Mouse (Mus musculus): ENCODE measurements around the gene Olfr49.
"Not testable (repeated sequence)": the region's sequence is repeated elsewhere in the genome, so short reads cannot be mapped to it uniquely, and the experiment has no call there.

Olfr49 gene

DNA sequence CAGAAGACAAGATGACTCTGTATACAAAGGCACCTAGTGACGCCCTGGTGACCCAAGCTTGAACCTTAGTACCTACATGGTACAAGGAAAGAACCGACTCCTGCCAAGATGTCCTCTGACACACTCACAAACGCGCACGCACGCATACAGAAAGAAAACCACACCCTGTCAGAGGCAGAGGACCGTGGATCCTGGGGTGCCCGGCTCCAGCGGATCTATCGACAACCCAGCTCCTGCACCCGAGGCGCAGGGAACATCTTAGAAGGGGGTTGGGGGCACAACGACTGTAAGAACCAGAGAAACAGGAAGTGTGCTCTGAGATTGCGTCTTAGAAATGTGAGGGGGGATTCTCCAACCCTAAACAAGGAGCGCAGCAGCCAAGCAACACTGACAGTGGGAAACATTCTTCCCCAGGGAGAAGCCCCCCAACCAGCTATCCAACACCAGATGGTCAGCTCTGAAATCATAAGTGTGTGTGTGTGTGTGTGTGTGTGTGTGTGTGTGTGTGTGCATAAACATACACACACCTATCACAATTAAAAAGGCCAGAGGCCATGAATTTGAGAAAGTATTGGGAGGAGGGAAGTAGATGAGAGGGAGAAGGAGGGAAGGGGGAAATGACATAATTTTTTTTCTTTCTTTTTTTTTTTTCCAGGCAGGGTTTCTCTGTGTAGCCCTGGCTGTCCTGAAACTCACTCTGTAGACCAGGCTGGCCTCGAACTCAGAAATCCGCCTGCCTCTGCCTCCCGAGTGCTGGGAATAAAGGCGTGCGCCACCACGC, 53.4 kb downstream of the Olfr49 start:
- no peak for DNase-seq (ENCODE audit: low spot score)

DNA sequence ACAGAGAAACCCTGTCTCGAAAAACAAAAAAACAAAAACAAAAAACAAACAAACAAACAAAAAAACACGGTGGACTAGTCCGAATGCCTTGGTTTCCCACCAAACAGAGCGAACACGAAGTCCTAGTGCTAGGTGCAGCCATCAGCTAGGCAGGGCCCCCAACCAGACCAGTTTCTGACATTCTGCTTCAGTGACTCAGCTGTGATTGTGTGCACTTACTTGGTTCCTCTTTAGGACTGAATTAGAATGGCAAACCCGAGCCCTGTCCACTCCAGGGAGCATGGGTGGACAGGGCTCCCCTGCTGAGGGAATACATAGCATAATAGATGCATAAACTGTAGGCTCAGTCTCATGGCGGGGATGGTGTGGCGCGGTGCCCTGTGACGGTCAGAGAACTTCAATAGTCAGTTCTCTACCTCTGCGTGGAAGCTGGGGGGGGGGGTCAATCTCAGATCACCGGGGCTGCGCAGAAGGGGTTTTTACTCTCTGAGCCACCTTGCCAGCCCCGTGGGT, 54.0 kb downstream of the Olfr49 start:
- DNase-seq (ENCODE audit: low spot score): no peak

DNA sequence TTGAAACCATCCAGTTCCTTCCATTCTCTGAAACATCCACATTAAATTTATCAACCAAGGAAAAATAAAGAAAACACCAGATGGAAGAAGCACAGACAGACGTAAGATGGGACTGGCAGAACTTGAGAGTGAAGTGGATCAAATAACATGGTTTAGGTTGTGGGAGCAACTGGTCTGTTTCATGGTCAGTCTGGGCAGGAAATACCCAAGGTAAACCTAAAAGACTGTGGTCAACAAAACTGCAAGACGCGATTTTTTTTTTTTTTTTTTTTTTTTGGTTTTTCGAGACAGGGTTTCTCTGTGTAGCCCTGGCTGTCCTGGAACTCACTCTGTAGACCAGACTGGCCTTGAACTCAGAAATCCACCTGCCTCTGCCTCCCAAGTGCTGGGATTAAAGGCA, 54.9 kb downstream of the Olfr49 start:
- not testable (repeated sequence) for DNase-seq (ENCODE audit: low spot score)

DNA sequence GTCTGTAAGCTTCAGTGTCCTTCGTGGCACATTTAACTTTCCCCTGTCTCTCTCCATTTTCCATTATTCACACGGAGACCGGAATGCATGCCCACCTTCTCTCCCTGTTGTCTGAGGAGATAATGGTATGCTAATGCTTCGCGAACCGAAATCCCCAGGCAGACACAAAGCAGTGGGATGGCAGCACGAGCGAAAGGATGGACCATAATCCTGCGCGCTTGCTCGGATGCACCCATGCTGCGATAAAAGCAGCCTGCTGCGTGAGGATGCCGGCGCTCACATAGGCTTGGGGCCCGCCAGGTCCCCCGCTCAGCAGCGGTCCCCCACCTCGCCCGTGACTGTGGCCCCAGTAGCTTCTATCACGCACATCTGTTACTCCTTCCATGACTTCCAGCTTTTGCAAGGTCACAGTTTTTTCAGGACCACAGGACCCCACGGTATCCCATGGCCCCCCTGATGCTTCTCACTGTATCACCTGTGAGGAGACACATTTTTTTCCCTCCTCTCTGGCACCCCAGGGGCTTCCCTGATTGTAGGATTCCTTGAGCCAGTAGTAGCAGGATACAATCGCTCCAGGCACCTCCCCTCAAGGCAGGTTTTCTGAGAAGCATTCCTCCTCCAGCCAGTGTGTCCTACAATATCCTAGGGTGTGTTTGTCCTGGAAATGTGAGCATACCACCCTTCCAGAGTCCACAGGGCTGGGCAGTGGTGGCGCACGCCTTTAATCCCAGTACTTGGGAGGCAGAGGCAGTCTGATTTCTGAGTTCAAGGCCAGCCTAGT, 55.6 kb downstream of the Olfr49 start:
- DNase-seq (ENCODE audit: low spot score): no peak

DNA sequence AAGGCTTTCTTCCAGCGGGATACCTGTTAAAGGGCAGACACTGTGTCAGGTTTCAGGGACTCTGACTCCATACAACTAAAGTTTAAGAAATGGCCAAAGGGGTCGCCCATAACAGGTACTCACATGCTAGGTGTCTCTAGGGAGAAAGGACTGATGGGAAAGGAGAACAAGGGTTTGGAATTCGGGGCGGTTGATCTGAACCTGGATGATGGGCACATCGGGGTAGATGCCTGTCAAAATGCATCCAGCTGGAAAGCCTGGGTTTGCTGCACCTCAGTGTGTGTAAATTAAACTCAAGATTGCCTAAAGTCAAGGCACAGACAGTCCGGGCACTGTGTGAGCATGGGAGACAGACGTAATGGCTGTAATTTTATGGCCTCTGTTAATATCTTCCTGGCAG, 56.2 kb downstream of the Olfr49 start:
- no peak for DNase-seq (ENCODE audit: low spot score)
